In the genomic region with DNA sequence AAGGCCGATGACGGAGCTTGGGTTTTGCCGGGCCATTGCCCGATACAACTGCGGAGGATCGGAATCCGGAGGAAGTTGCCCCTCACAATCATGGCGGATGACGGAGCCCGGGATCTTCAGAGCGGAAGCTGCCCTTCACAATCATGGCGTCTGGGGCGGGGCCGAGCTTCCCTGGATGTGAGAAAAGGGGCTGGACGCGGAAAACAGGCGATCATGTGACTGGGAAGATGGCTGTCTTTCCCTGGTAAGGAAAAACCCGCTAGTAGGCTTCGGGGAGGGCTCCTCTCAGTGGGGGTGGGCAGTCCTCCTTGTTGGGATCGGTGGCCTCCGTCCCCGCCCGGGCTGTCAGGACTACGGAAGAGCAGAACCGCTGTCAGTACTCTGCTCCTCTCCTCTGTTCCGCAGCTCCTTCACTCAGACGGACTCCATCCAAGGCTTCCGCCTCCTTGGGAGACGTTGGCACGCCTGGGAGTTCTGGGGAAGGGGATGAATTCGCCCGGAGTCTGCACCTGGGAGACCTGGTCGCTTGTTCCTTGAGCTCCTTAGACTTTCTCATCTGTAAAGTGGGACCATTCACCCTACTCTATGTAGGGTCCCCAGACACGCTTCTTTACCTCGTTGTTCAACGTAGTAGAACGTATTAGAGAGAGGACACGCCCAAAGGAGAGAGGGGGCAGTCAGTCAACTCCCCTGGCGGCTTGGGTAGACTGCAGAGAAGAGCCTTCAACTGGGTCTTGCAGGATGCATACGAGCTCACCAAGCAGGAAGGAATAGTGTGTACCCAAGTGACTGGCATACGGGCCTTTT, we compare ENCODE assay signal across 8 mouse cellular contexts. TPM values are rescaled to one million over a fixed set of nuclear protein-coding genes. Genes with fewer than 3 reads are reported as not detected.
DNase-seq lines count a peak whose midpoint lies in the region; ATAC-seq lines count a peak whose summit lies in the region.

No protein-coding gene starts in this region.

- H3K36me3 ChIP-seq in hindbrain, embryonic 14.5 days (replicated peaks; ENCODE audit: control insufficient read depth, insufficient read depth): peaks cover 29% of the 10 kb centered on the region

- H3K9me3 ChIP-seq in hindbrain, embryonic 14.5 days (ENCODE audit: control insufficient read depth, low read length): no peaks in the 10 kb centered on the region

- H3K4me3 ChIP-seq in hindbrain, embryonic 14.5 days (replicated peaks; ENCODE audit: low read length): peak overlapping the region; percentile 69

- peak overlapping the region; percentile 76 for H3K9ac ChIP-seq in hindbrain, embryonic 14.5 days

- WGBS in hindbrain, embryonic 14.5 days: 3% methylated on average over 41 of the region's 41 CpGs

- peak; percentile 94 for ATAC-seq in hindbrain, embryonic 14.5 days (ENCODE audit: low FRiP score)

- peak; percentile 98 for DNase-seq in R1 (ENCODE audit: low read depth, low spot score)
- peak; percentile 94 to 98 for DNase-seq in cerebellum, postnatal 25 days
- DNase-seq in frontal cortex, postnatal 25 days (ENCODE audit: low spot score in 2 of 2): peak; percentile 87 to 93
- peak; percentile 98 for DNase-seq in hindbrain, embryonic 14.5 days (ENCODE audit: low spot score)
- peak; percentile 94 for DNase-seq in layer of hippocampus, postnatal 36 days
- DNase-seq in lung, postnatal 36 days: peak; percentile 99
- DNase-seq in retina, postnatal 1 day: peak; percentile 99
- DNase-seq in urinary bladder, adult 18-20 months (ENCODE audit: low spot score in 2 of 2): peak; percentile 93 to 95

- peak overlapping the region; percentile 71 for H3K4me2 ChIP-seq in hindbrain, embryonic 14.5 days (replicated peaks)

- no peaks in the 10 kb centered on the region for H3K27me3 ChIP-seq in hindbrain, embryonic 14.5 days (ENCODE audit: control insufficient read depth, insufficient read depth, low read length)

- H3K27ac ChIP-seq in hindbrain, embryonic 14.5 days: peak overlapping the region; percentile 91

- peaks cover 14% of the 10 kb centered on the region; the same call in 1 of the 2 replicates for H3K4me1 ChIP-seq in hindbrain, embryonic 14.5 days (replicated peaks; ENCODE audit: control insufficient read depth, insufficient read depth, low read length)

RNA-seq across cellular contexts. Expression of gene Vps35l, which starts 0.7 kb away (rescaled TPM):
- polyA plus RNA-seq in hindbrain, embryonic 14.5 days (2014; fragmentation: Nextera tagmentation; extraction: Ambion mirVana): 93.9 and 101 TPM in 2 replicates
- total RNA-seq in layer of hippocampus, postnatal 36 days (2021): 10 to 100 TPM; 54.7 to 60.8 TPM

RNA-seq across cellular contexts. Expression of gene Ccp110, which starts 28.4 kb away (rescaled TPM):
- 18.5 and 18.7 TPM in 2 replicates for polyA plus RNA-seq in hindbrain, embryonic 14.5 days (2014; fragmentation: Nextera tagmentation; extraction: Ambion mirVana)
- total RNA-seq in layer of hippocampus, postnatal 36 days (2021): 10 to 100 TPM; 51.7 to 52.3 TPM

RNA-seq across cellular contexts. Expression of gene Gde1, which starts 35.2 kb away (rescaled TPM):
- polyA plus RNA-seq in hindbrain, embryonic 14.5 days (2014; fragmentation: Nextera tagmentation; extraction: Ambion mirVana): 228 and 243 TPM in 2 replicates
- total RNA-seq in layer of hippocampus, postnatal 36 days (2021): 100 to 1,000 TPM; 214 to 224 TPM

Comparison
In these comparisons a context has a peak if more than half of its experiments do, and no peak if none do; other contexts are left out.
1. Peak in every context shown above with its lines: DNase-seq, ATAC-seq, H3K4me3 ChIP-seq and H3K27ac ChIP-seq.